In the genomic region with DNA sequence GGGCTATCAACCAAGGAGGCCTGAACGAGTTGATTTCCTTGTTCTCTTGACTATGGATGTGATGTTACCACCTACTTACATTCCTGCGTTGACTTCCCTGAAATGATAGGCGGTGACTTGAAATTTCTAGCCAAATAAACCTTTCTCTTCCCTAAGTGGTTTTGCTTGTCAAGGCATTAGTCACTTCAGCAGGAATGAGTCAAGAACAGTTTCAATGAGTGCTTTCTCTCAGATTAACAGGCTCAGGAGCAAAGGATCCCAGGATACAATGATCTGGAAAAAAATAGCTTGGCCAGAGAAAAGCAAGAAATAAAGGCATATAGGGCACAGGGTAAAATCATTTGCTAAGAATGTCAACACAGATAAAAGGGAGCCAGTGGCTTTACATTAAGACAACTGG, we compare ENCODE assay signal across 22 mouse cellular contexts. TPM values are rescaled to one million over a fixed set of nuclear protein-coding genes. Genes with fewer than 3 reads are reported as not detected.
A peak's percentile ranks its signal among the peaks of the same experiment; 100 is the strongest.
DNase-seq lines count a peak whose midpoint lies in the region; ATAC-seq lines count a peak whose summit lies in the region.
"Had no signal": no experiment of that assay in that cellular context is flagged by ENCODE, and none has a peak within 500 bp of the region (broad histone marks: within the 10 kb centered on the region; RNA-seq: fewer than 3 reads in every experiment).

No protein-coding gene starts in this region.

- no peak for ATAC-seq in CD4-positive, CD25-positive, alpha-beta regulatory T cell, adult 4 months
- ATAC-seq: activated CD4-positive, CD25-positive, alpha-beta regulatory T cell, adult 4 months; forebrain, embryonic 13.5 days; forebrain, embryonic 15.5 days; forebrain, postnatal 0 days; Patski had no signal

- peak; percentile 52 for DNase-seq in 3134 (ENCODE audit: extremely low read depth, insufficient read length, low spot score)
- peak; percentile 58 for DNase-seq in 3T3-L1 (ENCODE audit: low read depth, low spot score)
- DNase-seq in NIH3T3 (ENCODE audit: low read depth) = peak; percentile 30
- DNase-seq in testis, postnatal 14 days (ENCODE audit: low spot score) = no peak
- no peak for DNase-seq in spleen, postnatal 4 days (ENCODE audit: low spot score in 2 of 2)
- DNase-seq: adrenal gland, adult 2 months; adrenal gland, postnatal 10 days; adrenal gland, postnatal 25 days; cerebellum, adult 11 months; cerebellum, adult 18-20 months; cerebellum, adult 8-10 months; cerebellum, adult 9-11 months; cerebellum, postnatal 14 days; cerebellum, postnatal 36 days; embryo, embryonic 11 days; forebrain, postnatal 0 days had no signal

RNA-seq across cellular contexts. Expression of gene Tspan32, which starts 20.6 kb away (rescaled TPM):
- 100 to 1,000 TPM; 672 to 754 TPM for polyA plus RNA-seq in CD4-positive, CD25-positive, alpha-beta regulatory T cell, adult 4 months (2017; shearing (Covaris generic))

RNA-seq across cellular contexts. Expression of gene Cd81, which starts 27.0 kb away (rescaled TPM):
- polyA plus RNA-seq in CD4-positive, CD25-positive, alpha-beta regulatory T cell, adult 4 months (2017; shearing (Covaris generic)) = 100 to 1,000 TPM; 290 to 354 TPM

RNA-seq across cellular contexts. Expression of gene Tssc4, which starts 43.6 kb away (rescaled TPM):
- polyA plus RNA-seq in CD4-positive, CD25-positive, alpha-beta regulatory T cell, adult 4 months (2017; shearing (Covaris generic)) = 10 to 100 TPM; 34.8 to 52.8 TPM

RNA-seq across cellular contexts. Expression of gene Ascl2, which starts 56.4 kb away (rescaled TPM):
- 1 to 10 TPM in 1 of 2 experiments, under 1 TPM in 1; 0.66 to 1.7 TPM for polyA plus RNA-seq in CD4-positive, CD25-positive, alpha-beta regulatory T cell, adult 4 months (2017; shearing (Covaris generic))
- polyA plus RNA-seq: G1E had no signal

Comparison
In these comparisons a context has a peak if more than half of its experiments do, and no peak if none do; other contexts are left out.
1. DNase-seq: peak in 3134 (single experiment), 3T3-L1 (single experiment) and NIH3T3 (single experiment); none in testis, postnatal 14 days (single experiment) and spleen, postnatal 4 days (0 of 2).